Mouse (Mus musculus): Measurements from ENCODE around the gene Dap. TPM values are rescaled to one million over a fixed set of nuclear protein-coding genes. Genes with fewer than 3 reads are reported as not detected.

Dap gene
- polyA plus RNA-seq, 1 experiment from 2014 or later: 59.4 TPM

DNA sequence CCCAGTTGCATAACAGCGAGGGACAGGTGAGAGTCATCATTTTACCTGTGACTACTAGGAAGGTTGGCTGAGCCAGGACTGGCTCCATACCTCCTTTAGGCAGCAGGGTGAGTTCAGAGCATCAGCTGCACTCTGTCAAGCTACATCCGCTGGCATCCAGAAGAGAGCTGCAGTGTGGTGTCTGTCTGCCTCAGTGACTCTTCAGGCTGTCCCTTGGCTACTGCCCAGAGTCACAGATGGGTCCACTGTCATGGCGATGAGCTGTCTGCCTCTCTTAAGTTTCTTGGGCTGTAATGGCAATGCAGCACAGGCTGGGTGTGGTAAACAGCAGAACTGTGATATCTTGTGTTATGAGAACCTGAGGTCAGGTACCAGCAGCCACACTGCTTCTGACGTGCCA is 16.1 kb downstream of the Dap start:
- H3K4me1 ChIP-seq: no peaks in the 10 kb centered on the region
- 93% methylated on average over 4 of the region's 4 CpGs for WGBS
- no peak overlapping the region for H3K4me2 ChIP-seq (replicated peaks)
- H3K9ac ChIP-seq: no peak overlapping the region
- H3K27me3 ChIP-seq: no peaks in the 10 kb centered on the region
- no peaks in the 10 kb centered on the region; the same call in 1 of the 2 replicates for H3K9me3 ChIP-seq (replicated peaks)
- H3K4me3 ChIP-seq: no peak overlapping the region
- ATAC-seq (ENCODE audit: low FRiP score): no peak
- H3K36me3 ChIP-seq: 0 out of 2 replicates have a peak, but pooled peaks cover 14% of the 10 kb centered on the region
- no peak overlapping the region for H3K27ac ChIP-seq

DNA sequence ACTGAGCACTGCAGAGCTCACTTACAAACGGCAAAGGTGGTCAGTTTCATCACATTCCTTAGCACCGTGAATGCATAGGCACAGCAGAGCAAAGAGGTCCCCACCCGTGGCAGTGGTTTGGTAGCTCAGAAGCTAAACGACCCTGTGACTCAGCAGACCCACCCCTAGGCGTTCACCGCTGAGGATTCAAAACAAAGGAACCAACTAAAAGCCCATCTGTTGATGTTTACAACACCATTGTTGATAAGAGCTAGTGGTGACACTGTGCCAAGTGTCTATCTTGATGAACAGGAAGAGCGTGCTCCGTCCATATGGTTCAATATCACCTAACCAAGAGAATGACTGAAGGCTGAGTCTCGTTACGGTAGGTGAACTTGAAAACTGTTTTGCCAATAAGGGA is 19.1 kb downstream of the Dap start:
- peaks cover 10% of the 10 kb centered on the region for H3K4me1 ChIP-seq
- H3K4me2 ChIP-seq (replicated peaks): no peak overlapping the region
- H3K27me3 ChIP-seq: no peaks in the 10 kb centered on the region
- no peak overlapping the region for H3K4me3 ChIP-seq
- no peaks in the 10 kb centered on the region; the same call in 1 of the 2 replicates for H3K9me3 ChIP-seq (replicated peaks)
- H3K27ac ChIP-seq: no peak overlapping the region
- no peak for ATAC-seq (ENCODE audit: low FRiP score)
- 0 out of 2 replicates have a peak, but pooled peaks cover 8% of the 10 kb centered on the region for H3K36me3 ChIP-seq
- no peak overlapping the region for H3K9ac ChIP-seq
- WGBS: 86% methylated on average over 10 of the region's 10 CpGs

DNA sequence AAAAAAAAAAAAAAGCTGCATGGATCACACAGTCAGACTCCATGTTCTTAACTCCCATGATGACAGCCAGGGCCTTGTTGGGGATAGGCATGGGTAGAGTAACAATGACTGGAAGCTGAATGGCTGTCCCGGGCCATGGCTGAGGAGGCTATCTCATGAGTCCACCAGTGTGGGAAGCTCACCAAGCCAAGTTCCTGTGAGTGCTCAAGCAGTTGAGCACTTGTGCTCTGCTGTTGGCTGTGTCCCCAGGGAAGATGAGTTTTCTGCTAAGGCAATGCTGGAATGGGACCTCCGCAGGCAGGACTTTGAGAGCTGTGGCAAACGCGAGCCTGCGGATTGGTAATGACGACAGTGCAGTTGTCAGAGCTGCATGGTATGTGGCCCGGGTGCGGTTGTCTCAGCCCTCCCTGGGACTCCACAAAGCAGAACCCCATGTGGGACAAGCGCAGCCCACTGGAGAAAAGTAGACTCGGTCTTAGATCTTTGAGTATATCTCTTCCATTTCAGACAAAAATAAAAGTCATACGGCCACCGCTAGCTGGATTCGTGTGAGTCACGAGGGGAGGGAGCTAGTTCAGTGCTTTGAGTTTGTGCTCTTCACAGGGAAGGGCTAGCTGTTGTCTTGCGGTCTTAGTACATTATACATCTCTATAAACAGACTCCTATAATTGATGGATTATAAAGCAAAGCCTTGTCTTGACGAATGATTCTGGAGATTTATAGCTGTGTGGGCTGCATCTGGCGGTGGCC is 20.8 kb downstream of the Dap start:
- no peak overlapping the region for H3K4me2 ChIP-seq (replicated peaks)
- H3K27ac ChIP-seq: no peak overlapping the region
- H3K4me3 ChIP-seq: no peak overlapping the region
- 0 out of 2 replicates have a peak, but pooled peaks cover 8% of the 10 kb centered on the region for H3K36me3 ChIP-seq
- no peak overlapping the region for H3K9ac ChIP-seq
- no peak for ATAC-seq (ENCODE audit: low FRiP score)
- peaks cover 11% of the 10 kb centered on the region for H3K4me1 ChIP-seq
- no peaks in the 10 kb centered on the region; the same call in 1 of the 2 replicates for H3K9me3 ChIP-seq (replicated peaks)
- no peaks in the 10 kb centered on the region for H3K27me3 ChIP-seq
- WGBS: 94% methylated on average over 17 of the region's 17 CpGs

DNA sequence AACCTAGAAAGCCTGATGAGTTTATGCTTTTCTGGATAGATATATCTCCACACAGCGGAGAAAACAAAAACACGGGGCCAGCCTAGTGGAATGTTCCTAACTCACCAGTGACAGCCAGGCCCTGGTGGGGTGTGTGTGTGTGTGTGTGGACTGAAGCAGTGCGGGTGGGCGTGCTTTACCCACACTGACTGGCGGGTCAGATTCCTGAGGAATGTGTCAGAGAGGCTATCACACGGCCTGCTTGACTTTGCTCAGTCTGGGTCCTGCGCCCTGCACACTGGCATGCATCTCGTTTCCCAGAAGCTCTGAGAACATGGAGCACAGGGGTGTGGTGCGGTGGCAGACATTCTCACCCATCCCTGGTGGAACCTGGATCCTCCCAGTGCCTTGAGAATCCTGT is 21.8 kb downstream of the Dap start:
- 71% methylated on average over 9 of the region's 9 CpGs for WGBS
- ATAC-seq (ENCODE audit: low FRiP score): no peak
- peaks cover 15% of the 10 kb centered on the region for H3K4me1 ChIP-seq
- H3K9ac ChIP-seq: no peak overlapping the region
- no peak overlapping the region for H3K4me2 ChIP-seq (replicated peaks)
- H3K36me3 ChIP-seq: 0 out of 2 replicates have a peak, but pooled peaks cover 5% of the 10 kb centered on the region
- H3K27ac ChIP-seq: no peak overlapping the region
- H3K9me3 ChIP-seq (replicated peaks): no peaks in the 10 kb centered on the region; the same call in 1 of the 2 replicates
- H3K27me3 ChIP-seq: no peaks in the 10 kb centered on the region
- no peak overlapping the region for H3K4me3 ChIP-seq

DNA sequence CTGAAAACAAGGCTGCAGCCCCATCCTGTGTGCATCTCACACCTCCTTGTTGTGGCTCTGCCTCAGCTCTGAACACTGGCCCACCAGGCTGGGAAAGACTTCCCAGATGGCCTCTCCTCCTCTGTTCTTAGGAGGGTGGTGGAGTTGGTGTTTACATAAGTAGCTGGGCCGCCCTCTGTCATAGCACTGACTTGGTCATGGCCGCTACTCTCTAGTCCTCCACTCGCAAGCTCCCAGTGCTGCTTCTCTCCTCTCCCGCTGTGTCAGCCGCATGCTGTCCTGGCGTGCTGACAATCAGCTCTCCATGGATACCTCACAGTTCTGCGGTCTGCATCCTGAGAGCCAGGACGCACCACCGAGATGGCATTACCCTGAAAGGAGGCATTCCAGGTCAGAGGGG is 22.9 kb downstream of the Dap start:
- 56% methylated on average over 9 of the region's 9 CpGs for WGBS
- ATAC-seq (ENCODE audit: low FRiP score): no peak
- no peak overlapping the region for H3K4me2 ChIP-seq (replicated peaks)
- H3K4me3 ChIP-seq: no peak overlapping the region
- H3K27ac ChIP-seq: no peak overlapping the region
- no peaks in the 10 kb centered on the region; the same call in 1 of the 2 replicates for H3K9me3 ChIP-seq (replicated peaks)
- no peaks in the 10 kb centered on the region for H3K27me3 ChIP-seq
- H3K9ac ChIP-seq: no peak overlapping the region
- H3K4me1 ChIP-seq: peaks cover 15% of the 10 kb centered on the region
- H3K36me3 ChIP-seq: 0 out of 2 replicates have a peak, but pooled peaks cover under 1% of the 10 kb centered on the region

GRCm38 (mm10) chr15:31248882-31249281 is 24.8 kb downstream of the Dap start:
- Histone ChIP-seq H3K4me3 (no peak overlapping the region), H3K4me2 (replicated peaks) (no peak overlapping the region), H3K9me3 (replicated peaks) (no peaks in the 10 kb centered on the region), H3K27me3 (no peaks in the 10 kb centered on the region), H3K36me3 (no peaks in the 10 kb centered on the region), H3K9ac (no peak overlapping the region), H3K27ac (no peak overlapping the region; the same call in 1 of the 2 replicates), H3K4me1 (peaks cover 20% of the 10 kb centered on the region)
- WGBS: 62% methylated on average over 7 of the region's 7 CpGs
- no peak for ATAC-seq (ENCODE audit: low FRiP score)

DNA sequence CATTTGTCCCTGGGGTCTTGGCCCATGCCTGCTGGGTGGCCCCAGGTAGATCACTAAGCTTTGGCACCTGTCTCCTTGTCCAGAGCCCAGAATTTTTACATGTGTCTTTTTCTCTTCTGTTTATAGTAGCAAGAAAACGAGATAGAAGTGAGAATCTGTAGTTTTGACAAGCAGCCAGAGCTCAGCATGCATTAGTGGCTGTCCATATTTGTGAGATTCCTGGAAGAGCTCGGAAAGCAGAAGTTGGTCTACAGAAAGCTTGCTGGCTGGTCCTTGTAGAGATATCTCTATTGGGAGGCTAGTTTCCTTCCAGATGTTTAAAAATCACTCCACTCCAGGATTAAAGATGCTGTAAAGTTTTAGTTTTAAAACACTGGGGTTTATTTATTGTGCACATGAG is 25.9 kb downstream of the Dap start:
- no peaks in the 10 kb centered on the region for H3K27me3 ChIP-seq
- H3K4me1 ChIP-seq: peaks cover 22% of the 10 kb centered on the region
- no peak overlapping the region for H3K9ac ChIP-seq
- no peaks in the 10 kb centered on the region for H3K9me3 ChIP-seq (replicated peaks)
- H3K27ac ChIP-seq: no peak overlapping the region
- H3K4me3 ChIP-seq: no peak overlapping the region
- WGBS: 66% methylated on average over 2 of the region's 2 CpGs
- no peaks in the 10 kb centered on the region for H3K36me3 ChIP-seq
- no peak overlapping the region for H3K4me2 ChIP-seq (replicated peaks)
- ATAC-seq (ENCODE audit: low FRiP score): no peak

DNA sequence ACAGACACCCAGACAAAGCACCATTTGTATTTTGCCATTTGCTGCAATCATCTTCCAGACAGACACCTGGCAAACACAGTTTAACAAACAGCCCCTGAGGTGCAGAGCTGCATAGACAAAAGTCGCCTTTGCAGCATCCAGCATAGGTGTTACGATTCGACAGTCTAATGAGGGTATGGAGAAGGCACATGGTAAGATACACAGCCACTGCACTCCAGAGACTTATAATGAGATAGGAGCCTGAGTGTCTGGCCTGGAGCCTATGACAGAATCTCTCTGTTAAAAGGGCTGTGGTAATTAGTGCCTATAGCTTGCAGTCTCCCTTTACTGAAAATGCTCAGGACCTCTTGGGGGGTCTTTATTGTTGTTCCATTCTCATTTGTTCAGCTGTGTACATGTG is 26.6 kb downstream of the Dap start:
- H3K9me3 ChIP-seq (replicated peaks): no peaks in the 10 kb centered on the region
- H3K27me3 ChIP-seq: no peaks in the 10 kb centered on the region
- H3K36me3 ChIP-seq: no peaks in the 10 kb centered on the region
- WGBS: 63% methylated on average over 3 of the region's 3 CpGs
- no peak overlapping the region for H3K27ac ChIP-seq
- H3K4me2 ChIP-seq (replicated peaks): no peak overlapping the region
- H3K9ac ChIP-seq: no peak overlapping the region
- peaks cover 22% of the 10 kb centered on the region for H3K4me1 ChIP-seq
- no peak overlapping the region for H3K4me3 ChIP-seq
- ATAC-seq (ENCODE audit: low FRiP score): 0 out of 2 replicates have a peak, but pooled peaks have one; percentile 49

DNA sequence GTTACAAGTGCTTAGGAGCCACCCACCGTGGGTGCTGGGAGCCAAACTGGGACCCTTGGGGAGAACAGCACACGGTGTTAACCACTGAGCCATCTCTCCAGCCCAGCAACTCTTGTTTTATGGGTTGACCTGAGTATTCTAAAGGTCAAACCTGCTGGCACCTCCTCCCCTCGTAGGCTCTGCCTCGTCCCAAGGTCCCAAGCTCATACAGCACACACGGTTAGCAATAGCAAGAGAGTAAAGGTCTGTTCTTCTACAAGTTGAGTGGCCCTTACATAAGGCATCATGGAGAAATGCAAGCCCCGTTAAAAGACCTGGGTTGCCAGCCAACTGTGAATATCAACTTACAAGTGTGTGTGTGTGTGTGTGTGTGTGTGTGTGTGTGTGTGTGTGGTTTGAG is 27.1 kb downstream of the Dap start:
- Histone ChIP-seq H3K4me2 (replicated peaks) (no peak overlapping the region), H3K9ac (no peak overlapping the region), H3K4me1 (peaks cover 22% of the 10 kb centered on the region), H3K27me3 (no peaks in the 10 kb centered on the region), H3K4me3 (no peak overlapping the region), H3K9me3 (replicated peaks) (no peaks in the 10 kb centered on the region), H3K27ac (no peak overlapping the region), H3K36me3 (no peaks in the 10 kb centered on the region)
- no peak for ATAC-seq (ENCODE audit: low FRiP score)
- WGBS: 84% methylated on average over 6 of the region's 6 CpGs

GRCm38 (mm10) chr15:31252590-31253311 is 28.6 kb downstream of the Dap start:
- Histone ChIP-seq H3K27ac (no peak overlapping the region), H3K9ac (no peak overlapping the region), H3K27me3 (no peaks in the 10 kb centered on the region), H3K9me3 (replicated peaks) (no peaks in the 10 kb centered on the region), H3K4me2 (replicated peaks) (no peak overlapping the region), H3K4me3 (no peak overlapping the region), H3K36me3 (no peaks in the 10 kb centered on the region), H3K4me1 (peaks cover 17% of the 10 kb centered on the region)
- WGBS: 76% methylated on average over 16 of the region's 16 CpGs
- no peak for ATAC-seq (ENCODE audit: low FRiP score)

DNA sequence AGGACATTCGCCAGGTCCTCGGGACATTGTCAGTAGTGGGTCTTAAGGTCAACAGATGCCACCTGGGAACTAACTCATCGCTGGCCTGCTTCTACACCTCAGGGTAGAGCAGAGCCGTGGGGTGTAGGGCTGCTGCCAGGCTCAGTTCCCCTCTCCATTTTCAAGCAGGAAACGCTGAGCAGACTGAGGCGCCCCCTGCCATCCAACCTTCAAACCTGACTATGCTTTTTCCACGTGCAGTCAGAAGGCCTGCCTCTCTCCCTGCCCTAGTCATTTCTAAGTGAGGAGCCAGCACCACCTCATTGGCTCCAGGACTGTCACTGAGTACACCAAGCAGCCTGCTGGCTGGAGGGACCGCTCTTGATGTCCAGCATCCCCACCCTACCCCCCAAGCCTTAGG is 29.3 kb downstream of the Dap start:
- Histone ChIP-seq H3K9me3 (replicated peaks) (no peaks in the 10 kb centered on the region), H3K36me3 (no peaks in the 10 kb centered on the region), H3K27me3 (no peaks in the 10 kb centered on the region), H3K27ac (no peak overlapping the region), H3K4me1 (peaks cover 13% of the 10 kb centered on the region), H3K9ac (no peak overlapping the region), H3K4me3 (no peak overlapping the region), H3K4me2 (replicated peaks) (no peak overlapping the region)
- 72% methylated on average over 8 of the region's 8 CpGs for WGBS
- ATAC-seq (ENCODE audit: low FRiP score): no peak

- no peaks in the 10 kb centered on the region for H3K36me3 ChIP-seq
- no peak overlapping the region for H3K4me3 ChIP-seq
- no peaks in the 10 kb centered on the region for H3K9me3 ChIP-seq (replicated peaks)
- ATAC-seq (ENCODE audit: low FRiP score): no peak
- no peak overlapping the region for H3K4me2 ChIP-seq (replicated peaks)
- H3K27ac ChIP-seq: no peak overlapping the region
- no peaks in the 10 kb centered on the region for H3K27me3 ChIP-seq
- H3K9ac ChIP-seq: no peak overlapping the region
- 80% methylated on average over 4 of the region's 4 CpGs for WGBS
- peaks cover 13% of the 10 kb centered on the region for H3K4me1 ChIP-seq
These were observed 29.8 kb downstream of the Dap start for GRCm38 (mm10) chr15:31253963-31254362.
